Mouse (Mus musculus): ENCODE results near the gene Hoxb4.

GRCm38 (mm10) chr11:96306908-96307269, 11.2 kb upstream of the Hoxb4 start:
- TF ChIP-seq ZNF384 (IDR thresholded peaks at IDR 0.05; ENCODE audit: low read depth, low read length) = no peak
- no peak for TF ChIP-seq CTCF (conservative IDR thresholded peaks at IDR 0.05 in 1 of 2, IDR thresholded peaks at IDR 0.05 in 1 of 2; ENCODE audit: low read depth in 2 of 2, low read length in 2 of 2)
- TF ChIP-seq JUND (conservative IDR thresholded peaks at IDR 0.05; ENCODE audit: low read depth, low read length) = no peak
- no peak for TF ChIP-seq E2F4 (IDR thresholded peaks at IDR 0.05; ENCODE audit: insufficient replicate concordance, low read depth, low read length)
